Mouse (Mus musculus): ENCODE results near the gene Ndufab1.

DNA sequence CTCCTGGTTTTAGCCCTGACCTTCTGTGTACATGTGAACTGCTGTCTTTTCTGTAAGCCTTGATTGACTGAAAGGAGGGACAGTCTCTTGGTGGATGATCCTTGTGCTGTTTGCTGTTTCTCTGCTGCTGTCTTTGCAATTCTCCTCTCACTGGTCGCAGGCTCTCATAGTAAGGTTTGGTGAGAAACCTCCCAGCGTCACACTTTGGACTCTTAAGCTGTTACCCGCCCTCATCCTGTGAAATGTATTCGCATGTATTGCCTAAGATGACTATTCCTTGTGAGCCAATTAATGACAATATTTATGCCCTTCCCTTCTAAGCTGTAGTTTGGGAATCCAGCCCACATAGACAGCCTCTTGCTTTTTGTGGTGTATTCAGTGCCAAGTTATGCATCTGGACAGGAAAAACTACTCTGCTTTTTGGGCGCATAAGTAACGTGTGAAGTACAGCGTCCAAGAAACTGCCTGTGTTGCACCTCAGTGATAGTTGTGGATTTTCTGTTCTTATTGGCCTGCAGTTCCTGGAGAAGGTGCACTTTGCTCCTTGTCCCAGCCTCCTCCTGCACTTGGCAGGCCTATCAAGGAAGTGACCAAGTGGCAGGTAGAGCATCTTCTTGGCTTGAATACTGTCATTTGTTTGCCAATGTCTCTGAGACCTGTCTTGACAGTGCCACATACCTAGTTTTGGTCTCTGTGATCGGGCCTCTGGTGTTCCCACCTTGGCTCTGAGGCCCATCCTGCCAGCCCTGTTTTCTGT is 21.7 kb downstream of the Ndufab1 start:
- no peak for TF ChIP-seq CTCF (IDR thresholded peaks at IDR 0.05; ENCODE audit: low read depth, low read length)
- TF ChIP-seq POLR2A (IDR thresholded peaks at IDR 0.05; ENCODE audit: extremely low read depth, insufficient read depth, low read length): no peak

All from liver, adult 2 months (tissue).